Mouse (Mus musculus): ENCODE data around the gene Btbd11. TPM values are rescaled to one million over a fixed set of nuclear protein-coding genes. Genes with fewer than 3 reads are reported as not detected.
A peak's percentile ranks its signal among the peaks of the same experiment; 100 is the strongest.

The Btbd11 gene
- polyA plus RNA-seq, 1 experiment, result 2.4 TPM

DNA sequence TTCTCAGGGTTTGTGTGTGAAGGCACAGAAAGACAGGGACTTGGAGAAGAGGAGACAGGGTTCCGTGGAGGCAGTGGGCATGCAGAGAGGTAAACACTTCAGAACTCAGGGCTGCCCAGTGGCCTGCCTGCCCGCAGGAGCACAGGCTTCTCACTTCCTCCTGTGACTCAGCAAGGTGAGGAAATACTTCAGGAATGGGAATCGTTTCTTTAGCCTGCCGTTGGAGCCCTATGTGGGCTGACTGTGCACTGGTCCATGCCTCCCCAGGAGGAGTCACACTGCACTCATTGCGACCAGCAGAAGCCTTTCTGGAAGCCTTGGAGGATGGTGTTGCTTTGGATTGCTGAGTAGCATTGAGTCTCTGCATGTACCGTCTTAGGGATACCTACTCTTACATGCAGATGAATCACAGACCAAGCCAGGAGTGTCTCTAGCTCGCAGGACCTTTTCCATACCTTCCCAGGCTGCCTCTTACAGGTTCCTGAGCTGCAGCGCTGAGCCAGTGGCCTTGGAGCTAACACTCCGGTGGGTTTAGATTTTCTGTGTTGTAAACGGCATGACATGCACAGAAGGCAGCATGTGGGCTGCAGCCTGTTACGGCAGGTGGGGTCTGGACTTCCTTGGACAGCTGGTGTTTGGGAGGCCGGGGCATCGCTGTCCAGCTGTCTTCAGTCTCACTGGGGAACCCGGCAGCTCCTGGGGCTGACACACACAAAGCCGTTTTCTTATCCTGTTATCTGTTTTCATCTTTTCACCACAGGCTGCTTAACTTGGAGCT lies 34.4 kb downstream of the Btbd11 start:
- peak; percentile 16 for DNase-seq (ENCODE audit: low read depth)

DNA sequence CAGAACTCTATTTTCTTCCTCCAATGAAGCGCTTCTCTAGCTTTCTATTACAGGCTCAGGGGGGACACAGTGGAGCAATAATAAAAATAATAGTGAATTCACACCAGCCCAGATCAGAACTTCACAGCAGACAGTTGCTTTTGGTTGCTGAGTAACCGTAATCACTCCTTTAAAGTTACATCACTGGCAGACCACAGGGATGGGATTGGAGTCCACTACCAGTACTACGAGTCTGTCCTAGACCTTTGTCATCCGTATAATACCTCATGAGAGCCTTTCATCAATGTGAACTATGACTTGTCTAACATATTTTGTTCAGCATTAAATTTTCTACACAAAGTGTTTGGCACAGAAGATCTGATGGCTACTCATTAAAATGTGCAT lies 35.0 kb downstream of the Btbd11 start:
- DNase-seq (ENCODE audit: low read depth), result no peak

DNA sequence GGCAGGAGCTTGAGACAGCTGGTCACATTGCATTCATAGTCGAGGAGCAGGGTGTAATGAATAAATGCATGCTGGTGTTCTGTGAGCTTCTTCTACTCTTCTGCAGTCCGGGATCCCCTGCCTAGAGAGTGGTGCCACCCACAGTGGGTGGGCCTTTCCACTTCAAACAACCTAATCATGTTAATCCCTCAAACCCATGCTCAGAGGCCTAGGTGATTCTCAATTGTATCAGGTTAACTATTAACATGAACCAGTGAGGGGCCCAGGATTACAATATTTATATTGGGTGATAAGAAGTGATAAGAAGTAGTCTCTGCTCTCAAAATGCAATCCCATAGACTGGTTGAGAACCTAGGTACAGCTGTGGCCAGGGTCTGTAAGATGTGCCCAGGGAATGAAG lies 39.1 kb downstream of the Btbd11 start:
- no peak for DNase-seq (ENCODE audit: low read depth)

DNA sequence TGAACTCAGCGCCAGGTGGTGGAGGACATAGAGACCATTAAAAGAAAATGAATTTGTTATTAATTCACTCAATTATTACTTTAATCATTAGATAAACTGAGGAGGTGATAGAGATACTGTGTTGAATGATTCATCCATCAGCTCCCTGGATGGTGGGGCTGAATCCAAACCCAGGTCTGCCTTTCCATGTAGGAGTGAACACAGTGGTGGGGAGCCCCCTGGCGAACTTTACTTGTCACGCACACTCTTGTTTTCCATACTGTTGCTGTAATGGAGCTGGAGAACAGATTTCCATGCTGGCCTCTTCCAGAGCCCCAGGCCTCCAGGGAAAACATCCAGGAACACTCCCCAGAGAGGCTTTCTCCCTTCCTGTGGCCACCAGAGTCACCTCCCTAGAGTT lies 50.6 kb downstream of the Btbd11 start:
- no peak for DNase-seq (ENCODE audit: low read depth)

DNA sequence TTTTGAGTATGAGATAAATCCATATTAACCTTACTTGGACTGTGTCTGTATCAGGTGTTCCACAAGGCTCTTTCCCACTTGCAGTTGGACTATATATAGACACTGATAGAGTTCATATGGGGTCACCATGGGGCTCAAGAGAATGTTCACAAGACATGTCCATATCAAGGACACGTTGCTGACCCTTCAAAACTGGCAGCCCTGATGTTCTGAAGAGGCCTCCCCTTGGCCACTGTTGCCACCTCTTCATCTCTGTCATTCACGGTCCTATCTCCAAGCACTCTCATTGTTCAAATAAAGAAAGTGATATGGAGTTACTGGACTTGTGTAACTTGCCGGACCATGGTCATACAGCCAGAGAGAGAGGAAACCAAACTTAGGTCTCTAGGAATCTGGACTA lies 56.8 kb downstream of the Btbd11 start:
- no peak for DNase-seq (ENCODE audit: low read depth)

DNA sequence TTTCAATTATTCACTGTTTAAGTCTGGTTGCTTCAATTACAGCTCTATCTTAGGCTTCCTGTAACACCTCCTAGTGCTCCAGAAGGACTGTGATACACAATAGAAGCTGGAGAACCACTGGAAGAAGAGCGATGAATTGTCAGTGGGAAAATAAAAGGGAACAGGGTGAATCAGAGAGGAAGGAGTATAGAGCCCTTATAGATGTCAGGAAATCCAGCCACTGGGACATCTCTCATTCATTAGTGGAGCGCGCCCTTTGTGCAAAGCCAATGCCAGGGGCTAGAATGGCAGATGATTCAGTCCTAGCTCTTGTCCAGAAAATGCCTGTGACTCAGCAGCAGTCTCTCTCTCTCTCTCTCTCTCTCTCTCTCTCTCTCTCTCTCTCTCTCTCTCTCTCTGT lies 59.3 kb downstream of the Btbd11 start:
- DNase-seq (ENCODE audit: low read depth), result no peak

DNA sequence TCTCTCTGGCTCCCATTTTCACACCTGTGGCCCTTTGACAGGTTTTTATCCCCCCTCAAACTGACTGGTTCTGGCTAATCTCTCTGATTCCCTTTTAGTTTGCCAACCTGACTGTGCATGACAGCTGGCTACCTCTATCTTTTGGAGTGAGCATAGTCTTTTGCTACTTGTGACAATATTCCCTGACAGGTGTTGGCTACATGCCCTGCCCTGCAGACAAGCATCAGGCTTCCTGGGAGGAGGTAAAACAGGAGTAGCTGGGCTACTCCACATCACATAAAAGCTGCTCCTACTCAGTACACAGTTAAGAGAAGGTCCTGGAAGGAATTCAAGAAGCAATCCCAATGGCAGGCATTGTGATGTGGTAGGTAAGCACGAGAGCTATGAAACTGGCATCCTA lies 60.1 kb downstream of the Btbd11 start:
- DNase-seq (ENCODE audit: low read depth), result no peak

DNA sequence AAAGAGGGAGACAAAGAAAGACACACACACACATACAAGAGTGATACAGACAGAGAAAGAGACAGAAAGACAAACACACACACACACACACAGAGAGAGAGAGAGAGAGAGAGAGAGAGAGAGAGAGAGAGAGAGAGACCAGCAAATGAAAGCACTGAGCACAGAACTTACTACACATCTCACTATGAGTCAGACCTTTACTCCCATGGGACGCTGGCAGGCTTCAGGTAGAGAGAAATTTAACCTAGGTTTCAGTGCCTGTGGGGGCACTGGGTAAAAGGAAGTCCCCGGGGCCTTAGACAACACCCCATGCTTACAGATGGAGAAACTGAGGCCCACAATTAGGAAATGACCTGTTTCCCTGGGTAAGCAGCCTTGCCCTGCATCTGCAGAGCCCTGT lies 61.3 kb downstream of the Btbd11 start:
- no peak for DNase-seq (ENCODE audit: low read depth)

DNA sequence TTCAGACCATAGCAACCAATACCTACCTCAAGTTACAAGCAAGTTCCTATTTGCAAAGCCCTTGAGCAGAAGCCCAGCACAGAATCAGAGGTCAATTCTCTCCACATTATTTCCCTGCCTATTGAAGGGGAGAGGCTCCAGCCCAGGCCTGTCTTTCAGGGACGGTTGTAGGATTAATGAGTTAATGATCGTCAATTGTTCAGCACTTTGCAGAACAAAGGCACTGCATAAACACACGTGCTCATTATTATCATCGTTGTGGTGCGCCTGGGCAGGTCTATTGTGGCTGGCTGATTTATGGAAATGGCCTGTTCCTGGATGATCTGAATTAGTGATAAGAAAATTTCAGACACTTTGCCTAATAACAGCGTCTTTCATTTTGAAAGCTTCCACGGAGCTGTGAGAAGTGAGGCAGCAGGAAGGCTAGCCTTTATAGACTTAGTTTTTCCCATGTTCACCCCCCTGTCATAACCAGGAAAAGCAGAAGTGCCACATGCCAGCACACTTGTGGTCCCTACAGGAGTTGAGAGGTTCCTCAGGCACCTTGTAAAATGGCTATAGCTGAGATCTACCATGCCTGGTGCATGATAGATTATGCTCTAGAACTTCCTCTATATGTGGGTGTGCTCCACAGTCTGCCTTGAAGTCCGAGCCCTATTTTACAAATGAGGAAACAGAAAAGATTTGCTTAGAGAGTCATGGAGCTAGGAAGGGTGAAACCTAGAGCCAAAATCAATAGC lies 65.2 kb downstream of the Btbd11 start:
- no peak for DNase-seq (ENCODE audit: low read depth)

DNA sequence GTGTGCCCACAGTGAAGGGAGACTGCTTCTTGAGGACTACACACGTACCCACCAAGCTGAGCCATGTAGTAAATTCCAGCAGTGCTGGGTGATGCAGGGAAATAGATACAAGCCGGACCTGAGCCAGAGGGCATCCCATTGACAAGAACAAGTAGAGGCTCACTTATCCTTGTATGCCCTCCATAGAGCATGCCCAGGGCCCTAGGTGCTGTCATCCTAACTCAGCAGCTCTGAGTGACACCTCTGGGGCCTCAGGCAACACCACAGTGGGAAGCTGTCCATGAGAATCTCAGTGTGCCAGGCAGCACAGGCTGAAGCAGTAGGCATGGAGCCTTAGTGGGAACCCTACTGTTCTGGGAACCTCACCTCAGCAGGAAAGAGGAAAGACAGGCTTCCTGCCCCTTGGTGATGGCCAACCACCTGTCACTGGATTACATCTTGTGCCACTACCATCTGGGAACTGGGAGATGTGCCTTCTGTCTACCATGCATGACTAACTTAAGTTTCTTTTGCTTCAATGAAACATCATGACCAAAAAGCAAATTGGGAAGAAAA lies 66.7 kb downstream of the Btbd11 start:
- DNase-seq (ENCODE audit: low read depth), result no peak

DNA sequence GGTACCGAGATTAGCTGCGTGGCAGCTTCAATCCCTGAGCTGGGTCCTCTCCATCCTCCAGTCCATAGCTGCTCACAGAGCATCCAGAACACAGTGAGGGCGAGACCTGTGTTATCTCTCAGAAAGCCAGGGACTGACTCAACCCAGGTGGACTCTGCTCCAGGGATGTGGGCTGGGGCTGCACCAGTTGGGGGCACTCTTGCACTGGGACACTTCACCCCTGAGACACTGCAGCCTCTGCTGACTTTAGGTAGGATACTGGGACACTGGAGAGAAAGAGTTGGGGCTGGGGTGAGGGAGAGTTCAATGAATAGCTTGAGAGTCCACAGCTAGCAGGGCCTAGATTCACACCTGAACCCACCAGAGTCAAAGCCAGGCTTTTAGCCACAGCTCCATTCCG lies 69.4 kb downstream of the Btbd11 start:
- DNase-seq (ENCODE audit: low read depth), result no peak

DNA sequence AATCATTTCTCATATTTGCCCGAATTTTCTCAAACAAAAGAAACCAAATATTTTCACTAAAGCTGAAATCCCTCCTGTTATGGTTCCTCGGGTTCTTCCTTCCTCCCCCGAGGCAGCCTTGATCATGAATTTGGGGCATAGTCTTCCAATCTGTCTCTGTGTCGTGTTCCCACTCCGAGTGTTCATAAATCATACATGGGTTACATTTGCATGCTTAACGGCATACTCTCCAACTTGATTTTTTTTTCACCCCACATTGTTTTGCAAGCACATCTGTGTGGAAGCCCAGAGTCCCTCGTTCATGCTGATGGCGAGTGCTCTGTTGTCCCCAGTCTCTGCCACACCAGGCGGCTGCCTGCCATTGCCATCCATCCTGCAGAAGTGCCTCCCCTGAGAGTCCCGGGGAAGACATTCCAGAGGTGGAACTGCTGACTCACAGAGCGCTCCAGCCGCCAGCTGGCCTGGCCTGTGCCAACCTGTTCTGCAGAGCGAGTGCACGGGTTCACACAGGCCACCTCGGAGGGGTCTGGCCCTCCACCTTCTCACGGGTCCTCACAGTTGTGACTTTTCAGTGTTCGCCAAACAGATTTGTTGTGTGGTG lies 72.2 kb downstream of the Btbd11 start:
- DNase-seq (ENCODE audit: low read depth), result no peak

DNA sequence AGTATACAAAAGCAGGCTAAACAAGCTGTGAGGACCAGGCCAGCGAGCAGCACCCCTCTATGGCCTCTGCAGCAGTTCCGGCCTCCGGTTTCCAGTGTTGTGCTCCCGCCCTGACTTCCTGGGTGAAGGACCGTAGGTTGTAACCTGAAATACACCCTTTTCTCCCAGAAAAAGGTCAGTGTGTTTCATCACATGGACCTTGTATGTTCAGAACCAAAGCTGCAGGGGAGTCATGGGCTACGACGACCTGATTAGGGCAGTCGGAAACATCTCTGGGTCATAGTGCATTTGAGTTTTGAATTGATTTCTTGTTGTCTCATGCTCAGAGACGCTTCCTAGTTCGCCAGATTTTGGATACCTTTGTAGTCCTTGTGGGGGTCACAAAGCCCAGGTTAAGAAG lies 74.1 kb downstream of the Btbd11 start:
- no peak for DNase-seq (ENCODE audit: low read depth)

DNA sequence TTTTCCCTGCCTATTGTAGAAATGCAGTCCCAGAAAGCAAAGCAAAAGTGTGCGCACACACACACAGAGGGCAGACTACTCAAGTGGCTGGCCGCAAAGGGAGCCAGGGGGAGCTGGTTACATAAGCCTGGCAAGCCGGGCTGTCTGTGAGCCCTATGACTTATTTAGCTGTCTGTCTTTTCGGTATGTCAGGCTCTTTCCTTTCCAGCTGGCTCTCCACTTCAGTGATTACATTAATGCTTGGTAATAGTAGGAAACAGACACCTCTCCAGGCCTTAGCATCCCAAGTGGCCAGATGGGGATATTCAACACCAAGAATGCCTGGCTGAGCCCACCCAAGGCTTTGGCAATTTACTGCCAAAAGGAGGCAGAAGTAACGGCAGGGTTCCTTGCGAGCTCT lies 77.5 kb downstream of the Btbd11 start:
- no peak for DNase-seq (ENCODE audit: low read depth)

DNA sequence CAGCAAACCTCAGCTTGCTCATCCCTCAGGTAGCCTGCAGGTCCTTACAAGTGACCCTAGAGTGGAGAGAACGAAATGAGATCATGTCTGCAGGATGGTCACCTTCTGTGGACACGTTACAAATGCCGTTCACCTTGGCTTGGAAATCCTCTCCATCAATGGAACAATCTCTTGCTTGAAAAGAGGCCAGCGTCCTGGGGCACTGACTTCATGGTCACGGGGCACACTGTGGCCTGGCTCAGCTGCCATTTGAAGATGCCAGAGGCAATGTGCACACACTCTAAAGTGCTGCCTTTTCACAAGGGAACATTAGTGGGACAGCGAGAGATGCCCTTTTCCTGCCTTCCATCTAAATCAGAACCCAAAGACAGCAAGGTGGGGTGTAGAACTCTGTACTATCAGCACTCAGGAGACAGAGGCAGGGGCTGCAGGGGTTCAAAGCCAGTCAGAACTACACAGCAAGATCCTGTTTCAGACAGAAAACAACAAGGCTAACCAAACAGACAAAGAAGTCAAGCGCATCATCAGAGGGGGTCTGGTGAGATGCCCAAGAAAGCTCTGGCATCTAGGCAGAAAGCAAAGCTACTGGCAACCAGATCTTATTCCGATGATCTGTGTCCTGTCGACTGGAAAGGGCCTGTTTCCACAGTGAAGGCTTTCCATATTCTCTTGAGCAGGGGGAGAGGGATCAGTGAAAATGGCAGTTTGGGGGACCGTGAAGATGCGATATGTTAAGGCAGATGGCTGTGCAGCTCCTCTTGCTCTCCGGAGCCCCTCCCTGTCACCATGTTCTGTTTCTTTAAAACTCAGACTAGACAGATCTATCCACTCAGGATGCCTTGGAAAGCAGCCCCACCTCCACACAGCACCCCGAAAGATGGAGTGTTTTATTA lies 79.1 kb downstream of the Btbd11 start:
- no peak for DNase-seq (ENCODE audit: low read depth)

DNA sequence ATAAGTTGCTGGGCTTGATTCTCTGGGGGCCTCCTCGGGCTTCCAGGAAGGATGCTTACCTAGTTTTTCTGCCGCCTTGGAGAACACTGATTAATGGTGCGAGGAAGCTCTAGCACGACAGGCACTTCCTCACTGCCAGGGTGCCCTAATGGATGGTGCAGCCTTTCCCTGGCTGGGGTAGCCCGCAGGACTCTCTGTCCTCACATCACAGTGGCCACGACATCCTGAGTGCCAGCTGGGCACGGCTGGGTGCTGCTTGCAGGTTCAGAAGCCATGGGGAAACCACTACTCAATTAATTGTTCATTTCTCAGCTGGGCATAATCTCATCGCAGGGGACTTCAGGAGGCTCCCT lies 79.8 kb downstream of the Btbd11 start:
- DNase-seq (ENCODE audit: low read depth), result no peak

DNA sequence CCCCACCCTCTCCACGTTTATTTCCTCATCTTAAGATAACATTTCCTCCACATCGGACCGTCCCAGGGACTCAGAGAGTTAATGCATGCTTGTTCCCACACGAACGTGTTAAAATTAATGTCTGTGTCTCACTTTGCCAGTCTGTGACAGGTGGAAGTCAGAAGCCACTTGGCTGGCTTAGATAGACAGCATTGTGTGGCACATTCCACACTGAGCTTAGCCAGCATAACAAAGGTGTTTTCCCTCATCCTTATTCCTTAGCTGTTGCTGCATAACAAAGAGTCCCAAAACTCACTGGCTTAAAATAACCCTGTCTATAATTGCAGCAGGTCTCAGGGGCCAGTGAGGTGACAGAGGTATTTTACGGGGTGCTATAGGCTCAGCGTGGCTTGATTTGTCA lies 80.8 kb downstream of the Btbd11 start:
- DNase-seq (ENCODE audit: low read depth), result no peak

DNA sequence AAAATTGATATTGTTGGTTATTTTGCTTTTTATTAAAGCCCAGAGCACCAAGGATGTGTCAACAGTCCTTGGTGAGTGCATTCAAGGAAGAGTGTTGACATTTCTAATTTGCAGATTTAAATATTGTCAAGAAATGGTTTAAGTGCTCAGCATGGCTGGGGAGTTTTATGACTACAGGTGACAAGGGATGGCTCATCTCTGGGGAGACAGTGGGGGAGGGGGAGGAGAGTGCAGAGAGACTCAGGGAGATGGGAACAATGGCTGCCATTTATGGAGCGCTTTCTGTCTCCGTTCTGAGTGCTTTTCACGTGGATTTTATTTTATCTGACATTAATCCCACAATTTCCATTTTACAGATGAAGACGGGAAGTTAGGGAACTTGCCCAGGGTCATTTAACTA lies 81.9 kb downstream of the Btbd11 start:
- DNase-seq (ENCODE audit: low read depth), result no peak

DNA sequence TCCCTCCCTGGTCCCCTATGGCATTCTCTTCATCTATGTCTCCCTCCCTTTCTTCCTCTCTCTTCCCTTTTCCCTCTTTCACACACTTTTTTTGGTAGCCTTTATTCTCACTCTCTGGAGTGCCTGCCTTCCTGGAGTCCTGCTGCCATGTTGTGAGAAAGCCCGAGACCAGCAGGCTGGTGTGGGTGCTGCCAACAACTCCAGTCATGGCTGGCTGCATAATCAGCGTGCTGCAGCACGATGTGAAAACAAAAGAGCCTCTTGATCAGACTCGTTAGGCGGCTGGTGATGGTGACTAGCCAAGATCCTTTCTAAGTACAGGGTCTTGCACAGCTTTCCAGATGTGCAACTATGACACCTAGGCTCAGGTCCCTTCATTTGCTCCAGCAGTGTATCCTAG lies 82.7 kb downstream of the Btbd11 start:
- DNase-seq (ENCODE audit: low read depth), result no peak

DNA sequence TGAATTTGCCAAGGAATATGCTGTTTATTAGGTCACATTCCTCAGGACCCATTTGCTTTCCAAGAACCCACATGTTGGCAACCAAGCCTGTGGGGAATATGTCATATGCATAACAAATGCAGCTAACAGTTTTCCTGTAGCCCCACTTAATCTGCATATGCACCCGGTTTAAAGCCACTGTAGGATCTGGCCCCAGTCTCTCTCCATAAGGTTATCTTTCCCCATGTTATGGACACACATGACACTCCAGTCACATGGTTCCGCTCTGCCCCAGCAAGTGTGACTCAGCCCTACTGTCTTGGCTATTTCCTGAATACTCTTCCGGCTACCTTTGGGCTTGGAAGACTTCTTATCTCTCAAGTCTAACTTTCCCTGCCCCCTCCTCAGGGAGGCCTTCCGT lies 86.7 kb downstream of the Btbd11 start:
- no peak for DNase-seq (ENCODE audit: low read depth)

DNA sequence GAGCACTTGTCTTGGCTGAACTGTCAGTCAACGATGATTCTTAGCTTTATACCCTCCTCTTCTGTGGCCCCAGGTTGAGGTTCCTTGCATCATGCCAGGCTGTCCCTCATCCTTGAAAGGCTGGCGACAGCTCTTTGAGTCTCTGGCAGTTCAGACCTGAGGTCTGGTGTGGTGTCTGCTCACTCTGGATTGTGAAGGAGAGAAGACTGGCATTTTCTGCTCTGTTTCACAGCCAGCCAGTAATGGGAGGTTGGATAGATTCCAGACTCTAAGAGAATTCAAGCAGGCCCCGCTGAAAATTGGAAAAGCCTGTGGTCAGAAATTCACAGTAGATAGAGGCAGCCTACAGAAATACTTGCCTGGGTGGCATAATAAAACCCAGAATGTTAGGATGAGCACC lies 87.3 kb downstream of the Btbd11 start:
- no peak for DNase-seq (ENCODE audit: low read depth)

All from gonadal fat pad, adult 2 months (tissue).